Mouse (Mus musculus): ENCODE data around the gene Rap2b.

Gene Rap2b

GRCm38 (mm10) chr3:61361338-61361737 lies at the start of gene Rap2b:
TSS of gene Rap2b (plus strand) at chr3:61361638.
- DNase-seq: no peak

DNA sequence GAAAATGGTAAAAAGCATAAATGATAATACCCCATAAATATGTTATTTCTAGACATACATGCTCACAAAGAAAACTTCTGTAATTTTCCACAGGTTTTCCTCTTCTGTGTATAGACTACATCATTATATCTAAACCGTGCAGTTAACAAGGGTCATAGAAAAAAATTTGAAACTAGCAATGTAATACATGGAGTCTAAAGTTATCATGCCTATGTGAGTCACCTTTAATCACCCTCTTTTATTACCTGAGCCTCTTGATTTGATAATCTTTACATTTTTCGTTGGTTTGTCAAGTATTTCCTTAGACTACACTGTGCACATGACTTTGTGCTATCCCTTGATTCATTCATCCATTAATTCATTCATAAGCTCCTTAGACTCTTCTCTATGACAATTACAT lies 46.4 kb upstream of the Rap2b start:
- DNase-seq: no peak

GRCm38 (mm10) chr3:61320031-61320430 lies 41.4 kb upstream of the Rap2b start:
- DNase-seq: no peak

GRCm38 (mm10) chr3:61321632-61322031 lies 39.8 kb upstream of the Rap2b start:
- DNase-seq: no peak

DNA sequence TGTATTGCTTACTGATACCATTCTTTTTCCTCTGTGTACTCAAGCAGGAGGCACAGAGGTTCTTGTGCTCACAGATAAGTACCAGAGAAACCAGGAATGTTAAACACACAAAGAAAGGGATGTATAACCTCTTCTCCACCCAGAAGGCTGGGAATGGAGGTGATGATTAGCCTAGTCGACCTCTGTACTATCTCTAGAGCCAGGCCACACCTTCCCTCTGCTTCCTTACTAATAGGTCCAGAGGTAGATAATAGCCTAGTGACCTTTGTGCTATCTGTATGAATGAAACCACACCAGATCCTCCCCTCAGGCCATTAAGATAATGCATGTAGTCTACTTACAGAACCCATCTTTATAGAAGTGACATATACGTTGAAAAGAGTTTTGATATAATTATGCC lies 25.2 kb upstream of the Rap2b start:
- no peak for DNase-seq

DNA sequence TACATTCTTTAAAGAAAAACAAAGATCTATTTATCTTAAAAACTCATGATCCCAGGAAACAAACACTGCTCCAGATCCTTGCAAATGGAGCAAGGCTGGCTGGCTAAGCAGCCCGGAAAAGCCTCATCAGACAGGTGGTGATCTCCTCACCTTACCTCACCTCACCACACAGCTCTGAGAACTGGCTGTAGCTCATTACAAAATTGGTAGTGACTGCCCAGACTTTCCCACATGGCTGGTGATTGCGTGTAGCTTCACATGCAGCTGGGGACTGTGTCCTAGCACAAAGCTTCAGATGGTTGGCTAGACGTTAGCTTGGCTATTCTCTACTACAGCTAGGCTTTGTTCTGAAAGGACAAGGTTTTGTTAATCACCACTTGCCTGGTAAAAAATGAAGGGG lies 24.2 kb upstream of the Rap2b start:
- DNase-seq: no peak

DNA sequence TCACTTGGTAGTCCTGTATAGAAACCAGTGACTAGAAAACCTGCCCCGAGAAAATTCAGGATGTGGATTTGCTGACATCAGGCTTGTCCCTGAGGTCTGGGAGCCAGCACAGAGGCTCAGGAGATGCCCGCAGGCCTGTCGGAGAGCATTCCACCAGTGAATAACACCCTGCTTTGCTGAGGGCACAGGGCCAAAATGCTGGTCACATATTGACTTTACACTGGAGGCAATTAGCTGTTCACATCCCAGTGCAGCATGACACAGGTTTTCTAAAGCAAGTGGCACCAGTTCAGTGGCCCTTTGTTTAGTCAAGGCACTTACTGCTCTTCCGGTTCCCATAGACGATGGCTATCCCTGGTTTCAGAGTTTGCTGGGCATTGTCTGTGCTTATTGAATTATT lies 21.1 kb upstream of the Rap2b start:
- DNase-seq: no peak

DNA sequence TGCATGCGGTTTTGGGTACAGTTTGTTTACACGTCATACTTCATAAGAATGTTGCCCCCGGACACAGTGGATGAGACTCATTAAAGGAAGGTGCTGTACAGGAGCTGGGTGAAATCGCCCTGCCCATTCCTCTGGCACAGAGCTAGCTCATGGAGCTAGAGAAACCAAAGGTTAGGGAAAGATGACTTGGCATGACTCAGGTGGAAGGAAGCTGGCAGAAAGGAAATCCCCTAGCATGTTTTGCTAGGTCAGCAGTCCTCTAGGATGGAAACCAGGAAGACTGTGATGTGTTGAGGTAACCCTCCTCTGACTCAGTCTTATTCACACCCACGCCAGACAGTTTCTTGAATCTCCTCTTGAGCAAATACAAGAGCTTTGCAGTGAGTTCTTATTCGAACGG lies 17.4 kb upstream of the Rap2b start:
- DNase-seq: no peak

GRCm38 (mm10) chr3:61345636-61346035 lies 15.8 kb upstream of the Rap2b start:
- DNase-seq: no peak

GRCm38 (mm10) chr3:61348036-61348614 lies 13.3 kb upstream of the Rap2b start:
- no peak for DNase-seq

GRCm38 (mm10) chr3:61349433-61349832 lies 12.0 kb upstream of the Rap2b start:
- DNase-seq: no peak

DNA sequence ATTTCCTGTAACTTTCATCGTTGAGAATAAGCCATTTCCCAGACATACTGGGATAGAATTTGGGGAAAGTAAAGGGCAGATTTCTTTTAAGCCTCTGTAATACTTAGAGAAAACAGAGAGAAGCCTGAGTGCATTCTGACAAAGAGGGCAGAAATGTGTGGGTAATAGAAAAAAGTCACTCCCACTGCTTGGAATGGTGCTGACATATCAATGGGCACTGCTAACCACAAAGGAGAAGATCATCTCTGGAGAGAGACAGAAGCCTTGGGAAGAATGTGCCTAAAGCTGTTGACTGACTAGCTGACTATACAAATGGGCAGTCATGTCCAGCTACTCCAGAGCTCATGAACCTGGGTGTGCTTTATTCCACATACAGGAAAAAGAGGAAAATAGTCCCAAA lies 6.0 kb upstream of the Rap2b start:
- no peak for DNase-seq

DNA sequence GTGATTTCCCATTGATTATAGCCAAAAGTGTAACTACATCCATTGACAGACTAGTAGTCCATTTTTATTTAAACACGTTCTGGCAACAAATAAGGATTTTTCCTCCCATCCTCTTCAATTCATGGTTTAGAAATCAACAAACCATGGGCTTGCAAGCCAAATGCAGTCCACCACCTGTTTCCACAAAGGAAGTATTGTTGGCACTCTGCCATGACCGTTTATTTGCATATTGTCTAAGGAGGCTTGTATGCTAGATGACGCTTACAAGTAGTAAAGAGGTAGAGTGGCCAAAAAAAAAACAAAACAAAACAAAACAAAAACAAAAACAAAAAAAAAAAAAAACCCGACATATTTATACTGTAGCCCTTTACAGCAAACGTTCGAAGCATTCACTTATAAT lies 3.3 kb upstream of the Rap2b start:
- DNase-seq: no peak

GRCm38 (mm10) chr3:61358756-61359293 lies 2.6 kb upstream of the Rap2b start:
- DNase-seq: no peak

DNA sequence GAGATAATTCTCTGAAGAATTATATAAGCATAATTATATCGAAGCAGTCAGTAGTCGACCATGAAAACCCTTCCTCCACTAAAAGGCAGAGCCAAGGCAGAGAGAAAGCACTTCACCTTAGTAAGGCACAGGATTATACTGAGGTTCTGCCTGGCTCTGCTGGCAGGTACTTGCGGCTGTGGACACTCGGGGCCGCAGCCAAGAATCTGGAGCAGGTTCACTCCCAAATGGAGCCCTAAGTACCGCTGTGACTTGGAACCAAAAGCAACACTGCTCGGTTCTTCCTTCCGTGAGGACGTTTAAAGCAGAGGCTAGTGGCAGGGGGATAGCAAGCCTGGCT lies 1.4 kb downstream of the Rap2b start:
- DNase-seq: no peak

- peak; percentile 85 for DNase-seq
Measured at GRCm38 (mm10) chr3:61363161-61363988, 1.9 kb downstream of the Rap2b start.

- DNase-seq: peak; percentile 90
Measured at GRCm38 (mm10) chr3:61363989-61364660, 2.7 kb downstream of the Rap2b start.

GRCm38 (mm10) chr3:61364661-61364977 lies 3.2 kb downstream of the Rap2b start:
- DNase-seq: no peak

DNA sequence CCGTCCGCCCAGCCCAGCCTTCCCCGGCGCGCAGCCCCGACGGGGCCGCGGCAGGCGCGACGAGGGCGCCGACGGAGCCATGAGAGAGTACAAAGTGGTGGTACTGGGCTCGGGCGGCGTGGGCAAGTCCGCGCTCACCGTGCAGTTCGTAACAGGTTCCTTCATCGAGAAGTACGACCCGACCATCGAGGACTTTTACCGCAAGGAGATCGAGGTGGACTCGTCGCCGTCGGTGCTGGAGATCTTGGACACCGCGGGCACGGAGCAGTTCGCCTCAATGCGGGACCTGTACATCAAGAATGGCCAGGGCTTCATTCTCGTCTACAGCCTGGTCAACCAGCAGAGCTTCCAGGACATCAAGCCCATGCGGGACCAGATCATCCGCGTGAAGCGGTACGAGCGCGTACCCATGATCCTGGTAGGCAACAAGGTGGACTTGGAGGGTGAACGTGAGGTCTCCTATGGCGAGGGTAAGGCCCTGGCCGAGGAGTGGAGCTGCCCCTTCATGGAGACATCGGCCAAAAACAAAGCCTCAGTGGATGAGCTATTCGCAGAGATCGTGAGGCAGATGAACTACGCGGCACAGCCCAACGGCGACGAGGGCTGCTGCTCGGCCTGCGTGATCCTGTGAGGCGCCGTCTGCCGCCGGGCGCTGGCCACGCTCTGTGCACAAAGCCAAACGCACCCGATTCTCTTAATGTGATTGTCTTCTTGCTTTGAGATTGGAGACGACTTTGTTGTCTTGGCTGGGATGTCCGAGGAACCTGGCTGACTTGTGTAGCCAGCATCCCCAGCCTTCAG lies 3.7 kb downstream of the Rap2b start:
- DNase-seq: peak; percentile 51

GRCm38 (mm10) chr3:61365779-61366373 lies 4.4 kb downstream of the Rap2b start, which contains the start of gene B430305J03Rik:
TSS of gene B430305J03Rik (minus strand) at chr3:61365951.
- DNase-seq: peak; percentile 17

DNA sequence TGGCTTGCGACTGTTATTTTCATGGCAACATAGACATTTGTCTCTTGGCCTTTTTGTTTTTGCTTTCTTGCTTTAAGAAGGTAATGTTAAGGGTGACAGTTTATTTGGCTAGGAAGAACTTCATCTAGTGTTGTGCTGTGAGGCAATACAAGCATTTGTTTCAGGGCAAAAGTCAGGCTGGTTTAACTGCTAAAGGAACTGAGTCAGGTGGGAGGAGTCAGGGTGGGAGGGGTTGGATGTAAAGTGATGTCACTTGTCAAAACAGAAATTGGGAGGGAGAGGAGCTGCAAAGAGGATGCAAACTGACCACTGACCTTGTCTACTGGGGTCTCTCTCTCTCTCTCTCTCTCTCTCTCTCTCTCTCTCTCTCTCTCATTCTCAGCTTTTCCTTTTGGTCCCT lies 7.0 kb downstream of the Rap2b start:
- no peak for DNase-seq

GRCm38 (mm10) chr3:61376001-61376400 lies 14.6 kb downstream of the Rap2b start:
- DNase-seq: no peak

DNA sequence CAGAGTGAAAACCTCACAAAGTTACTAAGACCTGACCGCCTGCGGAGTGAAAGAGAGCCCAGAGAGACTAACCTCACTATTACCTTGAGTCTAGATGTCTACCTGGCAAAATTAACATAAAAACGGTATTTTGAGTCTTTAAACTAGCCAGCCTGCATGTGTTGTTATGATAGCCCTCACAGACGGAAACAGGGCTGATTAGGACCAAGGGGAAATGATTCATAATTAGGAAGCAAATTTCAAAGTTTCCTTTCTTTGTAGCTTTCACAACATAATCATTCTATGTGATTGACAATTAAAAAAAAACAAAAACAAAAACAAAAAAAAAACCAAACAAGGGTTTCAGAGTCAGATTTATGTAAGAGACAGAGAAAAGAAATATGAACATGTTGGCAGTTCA lies 24.9 kb downstream of the Rap2b start:
- no peak for DNase-seq

All from cerebellum, adult 9-10 months (tissue).